Mouse (Mus musculus) heart, postnatal 25 days (tissue): Measurements from ENCODE around the gene March1. TPM values are rescaled to one million over a fixed set of nuclear protein-coding genes. Genes with fewer than 3 reads are reported as not detected.
"Not testable (repeated sequence)": the region's sequence is repeated elsewhere in the genome, so short reads cannot be mapped to it uniquely, and the experiment has no call there.

Source experiments
- DNase-seq: peaks from one replicate; pipeline ENCODE4 v3.0.0; 2022; ENCODE audit warnings: low spot score
- intact Hi-C: fragments of 180-260 bp; cut with DNase I; formaldehyde crosslinking; loops from one replicate; pipeline ENCODE4 v1.15.1; 2025
- total RNA-seq, 2 experiments: library from RNA; stranded (reverse); gene quantifications; 2 replicates each; pipeline ENCODE4 v1.2.3; 2021

March1 gene
- total RNA-seq, 2 experiments from 2014 or later, result 1.4 to 1.5 TPM

GRCm38 (mm10) chr8:66404711-66405414 is 787.2 kb downstream of the March1 start:
- intact Hi-C loops, result no loop called here
- no peak for DNase-seq

GRCm38 (mm10) chr8:66405796-66406195 is 788.1 kb downstream of the March1 start:
- intact Hi-C loops, DNase-seq: not testable (repeated sequence)

GRCm38 (mm10) chr8:66406596-66407361 is 789.1 kb downstream of the March1 start:
- intact Hi-C loops, result no loop called here
- no peak for DNase-seq

GRCm38 (mm10) chr8:66410080-66410615 is 792.4 kb downstream of the March1 start:
- DNase-seq, result no peak
- intact Hi-C loops, result no loop called here

GRCm38 (mm10) chr8:66413101-66413500 is 795.4 kb downstream of the March1 start:
- intact Hi-C loops, result no loop called here
- no peak for DNase-seq

GRCm38 (mm10) chr8:66415234-66415633 is 797.5 kb downstream of the March1 start:
- intact Hi-C loops, result no loop called here
- no peak for DNase-seq

- intact Hi-C loops, DNase-seq: not testable (repeated sequence)
These were observed 799.9 kb downstream of the March1 start for GRCm38 (mm10) chr8:66417591-66417990.

- intact Hi-C loops, result no loop called here
- no peak for DNase-seq
These were observed 812.9 kb downstream of the March1 start for GRCm38 (mm10) chr8:66430639-66431038.

- DNase-seq, result no peak
- intact Hi-C loops, result no loop called here
These were observed 815.9 kb downstream of the March1 start for GRCm38 (mm10) chr8:66433577-66433976.

- no peak for DNase-seq
These were observed 819.1 kb downstream of the March1 start for GRCm38 (mm10) chr8:66436804-66437203.

GRCm38 (mm10) chr8:66437929-66438328 is 820.2 kb downstream of the March1 start:
- DNase-seq, result no peak
- intact Hi-C loops, result no loop called here

More at GRCm38 (mm10) chr8:66436804-66437203, 819.1 kb downstream of the March1 start:
- intact Hi-C loops, result no loop called here

- intact Hi-C loops, result no loop called here
- no peak for DNase-seq
These were observed 820.8 kb downstream of the March1 start for GRCm38 (mm10) chr8:66438468-66438867.

GRCm38 (mm10) chr8:66441123-66441522 is 823.4 kb downstream of the March1 start:
- DNase-seq, result no peak
- intact Hi-C loops, result loop anchor here (10.0 kb wide), 1 partner anchor 116 kb away; no protein-coding TSS in a partner anchor

- intact Hi-C loops, result loop anchor here (10.0 kb wide), 1 partner anchor 118 kb away; no protein-coding TSS in a partner anchor
- no peak for DNase-seq
These were observed 825.1 kb downstream of the March1 start for GRCm38 (mm10) chr8:66442778-66443177.

GRCm38 (mm10) chr8:66444141-66444540 is 826.4 kb downstream of the March1 start:
- intact Hi-C loops, result loop anchor here (10.0 kb wide), 1 partner anchor 119 kb away; no protein-coding TSS in a partner anchor
- DNase-seq, result no peak

GRCm38 (mm10) chr8:66445351-66445750 is 827.7 kb downstream of the March1 start:
- DNase-seq, result no peak
- intact Hi-C loops, result loop anchor here (10.0 kb wide), 1 partner anchor 121 kb away; no protein-coding TSS in a partner anchor

GRCm38 (mm10) chr8:66450691-66451090 is 833.0 kb downstream of the March1 start:
- DNase-seq, result no peak
- intact Hi-C loops, result loop anchor here (2.0 to 5.0 kb wide), 2 partner anchors 44 to 957 kb away; no protein-coding TSS in a partner anchor

- intact Hi-C loops, result no loop called here
- DNase-seq, result no peak
These were observed 839.4 kb downstream of the March1 start for GRCm38 (mm10) chr8:66457057-66457456.

GRCm38 (mm10) chr8:66469821-66470220 is 852.1 kb downstream of the March1 start:
- no peak for DNase-seq
- intact Hi-C loops, result no loop called here

- no peak for DNase-seq
- intact Hi-C loops, result no loop called here
These were observed 859.2 kb downstream of the March1 start for GRCm38 (mm10) chr8:66476880-66477279.
